Mouse (Mus musculus) c-Kit-positive CD71-positive TER-119-positive erythroid progenitor cells, embryonic 14.5 days (primary cell): ENCODE results near the gene Rtn4.
"Not testable (repeated sequence)": the region's sequence is repeated elsewhere in the genome, so short reads cannot be mapped to it uniquely, and the experiment has no call there.

Source experiments
- DNase-seq: peaks from one replicate; pipeline ENCODE4 v3.0.0-alpha.2; 2013; ENCODE audit warnings: low spot score

The Rtn4 gene

DNA sequence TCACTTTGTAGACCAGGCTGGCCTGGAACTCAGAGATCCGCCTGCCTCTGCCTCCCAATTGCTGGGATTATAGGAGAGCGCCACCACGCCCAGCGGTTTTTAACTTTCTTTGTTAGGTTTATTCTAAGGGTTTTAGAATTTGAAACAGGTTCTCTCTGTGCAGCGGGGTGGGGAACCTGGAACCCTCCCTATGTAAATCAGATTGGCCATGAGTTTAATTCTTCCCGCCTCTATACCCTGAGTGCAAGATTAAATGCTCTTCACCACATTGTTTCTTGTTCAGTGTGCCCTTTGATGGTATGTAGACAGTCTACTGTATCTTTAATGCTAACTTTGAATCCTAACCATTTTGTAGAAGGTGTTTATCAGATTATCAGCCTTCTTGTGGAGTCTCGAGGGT, 21.4 kb downstream of the Rtn4 start:
- DNase-seq, result no peak

DNA sequence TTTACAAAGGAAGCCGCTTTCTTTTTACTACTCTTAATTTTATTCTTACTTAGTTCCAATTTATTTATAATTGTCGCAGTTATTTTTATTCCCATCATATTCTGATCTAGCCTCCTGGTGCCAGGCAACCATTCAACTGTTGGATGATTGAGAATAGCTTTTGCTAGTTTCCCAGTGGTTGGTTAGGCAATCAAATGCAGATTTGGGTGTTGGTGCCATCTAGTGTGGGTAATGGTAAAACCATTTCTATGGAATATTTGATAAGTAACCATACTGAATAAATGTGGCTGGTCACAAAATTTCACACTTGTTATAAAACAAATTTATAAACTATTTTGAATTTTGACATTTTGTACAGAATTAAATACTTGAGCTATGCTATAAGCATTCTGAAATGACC, 22.0 kb downstream of the Rtn4 start:
- DNase-seq, result peak; percentile 17

- DNase-seq, result no peak
Observed at GRCm38 (mm10) chr11:29715499-29715898, 22.8 kb downstream of the Rtn4 start.

GRCm38 (mm10) chr11:29718541-29718940, 25.8 kb downstream of the Rtn4 start:
- no peak for DNase-seq

- DNase-seq, result no peak
Observed at GRCm38 (mm10) chr11:29719597-29719996, 26.9 kb downstream of the Rtn4 start.

DNA sequence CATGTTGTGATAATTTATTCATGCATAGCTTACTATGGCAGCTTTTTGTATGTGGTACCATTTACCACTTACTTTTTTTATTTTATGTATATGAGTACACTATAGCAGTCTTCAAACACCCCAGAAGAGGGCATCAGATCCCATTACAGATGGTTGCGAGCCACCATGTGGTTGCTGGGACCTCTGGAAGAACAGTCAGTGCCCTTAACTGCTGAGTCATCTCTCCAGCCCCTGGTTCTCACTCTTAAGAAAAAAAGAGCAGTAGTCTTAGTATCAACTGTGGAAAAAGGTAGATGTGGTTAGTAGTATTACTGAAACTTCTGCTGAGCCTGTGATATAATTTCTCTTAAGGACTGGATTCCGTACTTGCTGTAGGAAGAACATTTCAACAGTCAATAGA, 31.5 kb downstream of the Rtn4 start:
- no peak for DNase-seq

- DNase-seq, result no peak
Observed at GRCm38 (mm10) chr11:29725167-29725566, 32.4 kb downstream of the Rtn4 start.

GRCm38 (mm10) chr11:29725610-29726009, 32.9 kb downstream of the Rtn4 start:
- no peak for DNase-seq

DNA sequence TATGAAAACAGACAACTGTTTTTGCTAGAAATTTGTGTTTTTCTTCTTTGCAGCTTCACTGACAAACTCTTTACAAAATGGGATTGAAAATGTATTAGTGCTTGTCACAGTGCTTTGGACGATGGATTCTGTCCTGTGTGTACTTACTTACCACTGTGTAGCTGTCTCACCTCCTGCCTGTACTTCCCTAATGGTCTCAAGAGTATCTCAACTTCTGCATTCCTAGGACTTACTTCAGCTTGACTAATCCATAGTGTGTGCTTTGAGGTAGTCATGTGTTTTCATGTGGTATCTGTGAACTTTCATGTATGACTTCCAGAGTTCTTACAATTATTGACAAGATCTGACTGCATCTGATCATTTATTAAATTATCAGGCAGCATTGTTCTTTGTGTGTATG, 35.2 kb downstream of the Rtn4 start:
- no peak for DNase-seq

- no peak for DNase-seq
Observed at GRCm38 (mm10) chr11:29739752-29740151, 47.0 kb downstream of the Rtn4 start.

DNA sequence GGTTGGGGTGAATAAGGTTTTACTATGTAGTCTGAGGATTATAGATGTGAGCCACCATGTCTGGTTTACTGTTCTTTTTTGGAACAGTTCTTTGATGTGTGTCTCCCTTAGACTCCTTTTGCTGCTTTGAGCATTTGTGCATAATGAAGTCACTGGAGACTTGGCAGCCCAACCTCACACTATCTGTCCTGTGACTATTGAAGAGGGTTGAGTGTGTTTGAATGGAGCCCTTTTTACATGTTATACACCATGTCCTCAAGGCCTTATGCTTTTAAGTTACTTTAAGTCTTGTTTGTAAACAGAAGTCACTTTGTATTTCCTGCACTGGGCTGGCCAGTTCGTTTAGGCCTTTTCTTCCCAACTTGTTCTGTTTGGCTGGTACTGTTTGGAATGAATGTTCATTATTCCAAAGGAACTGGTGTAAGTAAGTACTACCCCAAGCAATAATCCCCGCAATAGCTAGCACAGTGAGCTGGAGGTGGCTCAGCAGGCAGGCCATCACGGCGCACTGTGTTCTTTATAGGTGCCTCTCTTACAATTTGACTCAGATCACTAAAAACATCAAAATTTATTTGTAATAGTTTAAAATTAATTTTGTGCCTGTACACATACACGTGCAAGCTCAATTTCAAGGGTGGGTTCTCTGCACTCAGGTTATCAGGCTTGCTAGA, 52.1 kb downstream of the Rtn4 start:
- no peak for DNase-seq

DNA sequence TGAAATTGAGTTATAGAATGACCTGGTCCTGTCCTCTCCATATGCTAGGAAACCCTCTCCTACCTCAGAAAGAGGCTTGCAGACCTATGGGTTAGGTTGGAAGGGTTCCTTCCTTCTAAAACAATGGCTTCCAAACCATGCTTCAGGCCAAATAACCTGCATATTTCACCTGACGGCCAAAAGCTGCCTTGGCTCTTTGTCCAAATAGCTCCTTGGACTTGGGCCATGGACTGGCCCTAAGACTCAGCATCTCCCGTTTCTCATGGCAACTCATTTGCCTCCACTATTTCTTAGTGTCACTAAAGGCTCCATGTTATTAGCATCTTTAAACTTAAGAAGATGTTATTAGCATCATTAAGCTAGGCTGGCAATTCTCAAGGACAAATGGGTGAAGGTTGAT, 52.8 kb downstream of the Rtn4 start:
- DNase-seq, result no peak

- no peak for DNase-seq
Observed at GRCm38 (mm10) chr11:29746203-29746602, 53.5 kb downstream of the Rtn4 start.

GRCm38 (mm10) chr11:29747365-29747764, 54.6 kb downstream of the Rtn4 start:
- DNase-seq, result no peak

DNA sequence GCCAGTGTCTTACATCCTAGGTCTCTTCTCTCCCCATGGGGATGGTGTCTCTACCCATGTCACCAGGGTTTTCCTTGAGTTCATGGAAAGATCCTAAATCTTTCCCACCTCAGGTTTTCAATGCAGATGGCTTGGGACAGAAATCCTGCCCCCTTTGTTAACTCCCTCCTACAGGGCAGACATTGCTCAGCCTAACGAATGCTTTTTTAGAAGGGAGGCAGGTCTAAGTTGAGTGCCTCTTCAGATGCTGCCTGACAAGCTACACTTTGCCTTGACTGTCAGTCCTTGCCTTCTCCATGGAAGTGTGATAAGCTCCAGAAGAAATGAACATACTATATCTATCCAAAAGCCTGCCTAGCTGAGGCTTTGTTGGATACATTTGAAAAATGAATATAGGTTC, 55.1 kb downstream of the Rtn4 start:
- no peak for DNase-seq

DNA sequence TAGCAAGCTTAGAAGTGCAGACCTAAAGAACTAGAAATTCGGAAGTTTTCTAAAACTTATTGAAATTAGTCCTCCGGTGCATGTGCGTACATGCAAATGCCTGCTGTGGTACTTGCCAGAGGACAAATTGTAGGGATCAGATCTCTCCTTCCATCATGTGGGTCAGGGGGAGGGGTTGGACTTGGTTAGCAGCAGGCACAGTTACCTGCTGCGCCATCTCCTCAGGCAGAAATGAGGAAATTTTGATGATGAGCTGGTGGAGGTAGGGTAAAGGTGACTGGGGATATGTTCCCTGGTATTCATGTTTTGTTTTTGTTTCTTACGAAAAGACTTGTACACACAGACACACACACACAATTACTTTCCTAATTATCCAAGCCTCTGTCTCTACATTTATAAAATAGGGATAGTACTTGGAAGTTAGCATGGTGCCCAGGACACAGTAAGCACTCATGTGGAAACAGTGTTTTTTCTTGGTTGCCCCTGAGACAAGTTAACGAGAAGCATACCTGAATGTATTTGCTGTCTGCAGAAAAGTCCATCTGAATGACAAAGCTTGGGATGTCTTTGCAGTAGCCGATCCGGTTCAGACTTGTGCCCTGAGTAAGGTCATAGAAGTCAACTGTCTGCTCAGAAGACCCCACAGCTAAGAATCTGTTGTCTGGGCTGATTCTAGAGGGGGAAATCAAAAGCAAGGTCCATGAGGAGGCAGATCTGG, 56.2 kb downstream of the Rtn4 start:
- DNase-seq, result no peak

GRCm38 (mm10) chr11:29749468-29749829, 56.7 kb downstream of the Rtn4 start:
- no peak for DNase-seq

DNA sequence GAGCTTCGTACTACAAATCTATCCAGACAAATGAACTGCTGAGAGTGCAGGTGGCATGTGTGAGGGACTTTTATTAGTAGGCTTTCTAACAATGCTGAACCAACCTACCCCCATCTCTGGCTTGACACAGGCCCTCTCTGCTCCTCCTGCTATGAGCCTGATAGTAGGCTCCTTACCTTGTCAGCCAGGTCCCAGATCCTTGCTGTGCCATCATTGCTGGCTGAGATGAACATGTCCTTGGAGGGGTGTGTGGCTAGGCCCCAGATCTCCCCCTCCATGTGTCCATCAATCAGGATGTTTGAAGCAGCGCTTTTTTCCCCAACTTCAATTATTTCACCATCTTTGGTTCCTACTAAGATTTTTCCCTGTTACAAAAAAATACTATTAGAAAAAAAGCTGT, 58.3 kb downstream of the Rtn4 start:
- DNase-seq, result no peak

GRCm38 (mm10) chr11:29751648-29752611, 59.2 kb downstream of the Rtn4 start:
- no peak for DNase-seq

DNA sequence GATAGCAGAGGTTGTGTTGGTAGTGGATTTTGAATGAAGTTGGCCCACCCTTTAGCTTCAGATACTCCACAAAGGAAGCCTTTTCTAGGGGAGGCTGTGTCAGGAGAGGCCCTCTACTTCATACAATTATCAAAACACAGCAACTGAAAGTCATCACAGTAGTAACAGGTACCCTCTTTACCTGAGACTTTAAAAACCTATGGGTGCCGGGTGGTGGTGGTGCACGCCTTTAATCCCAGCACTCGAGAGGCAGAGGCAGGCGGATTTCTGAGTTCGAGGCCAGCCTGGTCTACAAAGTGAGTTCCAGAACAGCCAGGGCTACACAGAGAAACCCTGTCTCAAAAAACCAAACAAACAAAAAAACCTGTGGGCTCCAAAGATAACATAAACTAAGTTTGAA, 63.3 kb downstream of the Rtn4 start:
- DNase-seq, result not testable (repeated sequence)

GRCm38 (mm10) chr11:29758617-29759016, 65.9 kb downstream of the Rtn4 start:
- DNase-seq, result no peak

DNA sequence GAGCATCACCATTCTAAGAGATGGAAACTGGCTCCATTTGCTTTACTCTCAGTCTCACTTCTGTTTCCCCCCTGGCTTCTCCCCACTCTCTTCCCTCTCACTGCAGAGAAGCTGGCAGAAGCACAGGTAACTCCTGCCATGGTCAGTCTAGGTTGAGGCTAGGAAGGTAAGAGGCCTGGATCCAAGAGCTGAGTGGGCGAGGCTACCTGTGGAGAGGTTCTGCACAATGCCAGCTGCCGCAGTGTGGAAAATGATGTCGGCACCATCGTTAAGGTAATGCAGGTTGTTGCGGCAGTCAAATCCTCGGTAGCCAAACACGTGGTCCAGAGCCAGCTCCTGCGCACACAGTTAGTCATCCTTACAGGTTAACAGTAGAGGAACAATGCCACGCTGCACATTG, 68.6 kb downstream of the Rtn4 start:
- DNase-seq, result no peak

DNA sequence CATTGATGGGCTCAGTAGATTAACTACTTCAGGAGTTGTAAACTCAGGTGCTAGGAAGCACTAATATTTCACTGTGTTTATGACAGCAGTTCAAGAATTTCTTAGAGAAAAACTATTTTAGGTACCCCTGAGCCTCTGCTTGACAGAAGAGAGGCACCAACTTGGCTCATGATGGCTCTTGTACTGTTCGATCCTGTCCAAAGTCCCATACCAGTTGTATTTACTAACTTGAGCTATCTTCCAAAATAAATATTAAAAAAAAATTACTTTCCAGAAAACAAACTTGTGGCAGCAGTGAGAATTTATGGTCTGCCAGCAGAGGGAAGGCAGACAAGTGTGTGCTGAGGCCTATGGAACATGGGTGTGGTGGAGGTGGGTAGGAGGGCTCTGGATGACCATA, 70.0 kb downstream of the Rtn4 start:
- no peak for DNase-seq
